Comparison of ENCODE assay signal across 25 mouse cellular contexts in genomic region chrX:72985607-72986006, GRCm38 (mm10). TPM values are rescaled to one million over a fixed set of nuclear protein-coding genes. Genes with fewer than 3 reads are reported as not detected.
"Had no signal": no experiment of that assay in that cellular context is flagged by ENCODE, and none has a peak within 500 bp of the region (broad histone marks: within the 10 kb centered on the region; RNA-seq: fewer than 3 reads in every experiment).

No protein-coding gene starts in this region.

- H3K36me3 ChIP-seq: intestine, embryonic 15.5 days; kidney, embryonic 15.5 days; limb, embryonic 12.5 days; limb, embryonic 15.5 days; neural tube, embryonic 12.5 days; neural tube, embryonic 15.5 days; stomach, embryonic 15.5 days had no signal

- DNase-seq: kidney, adult 11 months; kidney, adult 8-10 months; kidney, postnatal 10 days; kidney, postnatal 36 days; left cerebral cortex, postnatal 4 days; lung, embryonic 14.5 days; midbrain, embryonic 14.5 days; right cerebral cortex, adult 18-20 months; right cerebral cortex, postnatal 14 days; right cerebral cortex, postnatal 4 days; spleen, adult 18-20 months; thymus, postnatal 25 days had no signal

- H3K9me3 ChIP-seq: intestine, embryonic 15.5 days; kidney, embryonic 15.5 days; limb, embryonic 12.5 days; limb, embryonic 15.5 days; neural tube, embryonic 12.5 days; neural tube, embryonic 15.5 days; stomach, embryonic 15.5 days had no signal

- H3K4me2 ChIP-seq: intestine, embryonic 15.5 days; kidney, embryonic 15.5 days; limb, embryonic 12.5 days; limb, embryonic 15.5 days; lung, embryonic 14.5 days; midbrain, embryonic 11.5 days; neural tube, embryonic 12.5 days; neural tube, embryonic 15.5 days; stomach, embryonic 15.5 days had no signal

- ATAC-seq: intestine, embryonic 15.5 days; lung, postnatal 0 days had no signal

- H3K9ac ChIP-seq: intestine, embryonic 15.5 days; kidney, embryonic 15.5 days; limb, embryonic 12.5 days; limb, embryonic 15.5 days; lung, embryonic 14.5 days; neural tube, embryonic 12.5 days; neural tube, embryonic 15.5 days; stomach, embryonic 15.5 days had no signal

- H3K27ac ChIP-seq: intestine, embryonic 15.5 days; kidney, embryonic 15.5 days; limb, embryonic 12.5 days; limb, embryonic 15.5 days; macrophage; neural tube, embryonic 12.5 days; neural tube, embryonic 15.5 days; stomach, embryonic 15.5 days had no signal

- H3K4me1 ChIP-seq: intestine, embryonic 15.5 days; limb, embryonic 12.5 days; neural tube, embryonic 12.5 days; neural tube, embryonic 15.5 days; stomach, embryonic 15.5 days had no signal

- H3K4me3 ChIP-seq: intestine, embryonic 15.5 days; kidney, embryonic 15.5 days; limb, embryonic 12.5 days; limb, embryonic 15.5 days; megakaryocyte, embryonic 14.5 days; neural tube, embryonic 12.5 days; neural tube, embryonic 15.5 days; stomach, embryonic 15.5 days had no signal

- H3K27me3 ChIP-seq: intestine, embryonic 15.5 days; limb, embryonic 15.5 days; stomach, embryonic 15.5 days had no signal

RNA-seq across cellular contexts. Expression of gene Zfp185, which starts 1.5 kb away (rescaled TPM):
- polyA plus RNA-seq: macrophage had no signal

RNA-seq across cellular contexts. Expression of gene Pnma5, which starts 51.3 kb away (rescaled TPM):
- polyA plus RNA-seq: intestine, embryonic 15.5 days; liver, embryonic 16.5 days; lung, embryonic 14.5 days; macrophage; midbrain, embryonic 11.5 days; midbrain, embryonic 14.5 days; neural tube, embryonic 12.5 days; thymus, postnatal 0 days had no signal
